Mouse (Mus musculus): ENCODE measurements around the gene Casd1. TPM values are rescaled to one million over a fixed set of nuclear protein-coding genes. Genes with fewer than 3 reads are reported as not detected.

The Casd1 gene
- polyA plus RNA-seq, 1 experiment from 2014 or later: 27.8 TPM

DNA sequence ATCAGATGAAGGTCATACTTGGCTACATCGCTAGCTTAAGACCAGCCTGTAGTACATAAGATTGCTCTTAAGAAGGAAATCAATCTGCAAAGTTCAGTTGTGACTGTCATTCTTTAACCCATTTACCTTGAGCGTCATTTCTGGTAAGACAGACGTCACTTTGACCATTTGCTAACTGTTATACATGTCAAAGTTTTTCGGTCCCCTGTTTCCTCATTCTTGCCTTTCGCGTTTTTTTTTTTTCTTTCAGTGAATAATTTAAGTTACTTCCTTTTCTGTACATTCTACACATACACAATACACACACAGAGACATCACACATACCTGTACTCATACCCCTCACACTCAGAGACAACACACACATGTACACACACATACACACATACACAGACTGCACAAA lies 64.5 kb downstream of the Casd1 start:
- Histone ChIP-seq H3K4me2 (no peak overlapping the region), H3K9ac (no peak overlapping the region), H3K4me3 (no peak overlapping the region), H3K27ac (no peak overlapping the region), H3K4me1 (no peaks in the 10 kb centered on the region), H3K27me3 (no peaks in the 10 kb centered on the region), H3K36me3 (no peaks in the 10 kb centered on the region), H3K9me3 (no peaks in the 10 kb centered on the region)
- 85% methylated on average over 6 of the region's 6 CpGs for WGBS
- no peak for ATAC-seq (ENCODE audit: insufficient number of reproducible peaks, low FRiP score, low TSS enrichment, low read depth)

DNA sequence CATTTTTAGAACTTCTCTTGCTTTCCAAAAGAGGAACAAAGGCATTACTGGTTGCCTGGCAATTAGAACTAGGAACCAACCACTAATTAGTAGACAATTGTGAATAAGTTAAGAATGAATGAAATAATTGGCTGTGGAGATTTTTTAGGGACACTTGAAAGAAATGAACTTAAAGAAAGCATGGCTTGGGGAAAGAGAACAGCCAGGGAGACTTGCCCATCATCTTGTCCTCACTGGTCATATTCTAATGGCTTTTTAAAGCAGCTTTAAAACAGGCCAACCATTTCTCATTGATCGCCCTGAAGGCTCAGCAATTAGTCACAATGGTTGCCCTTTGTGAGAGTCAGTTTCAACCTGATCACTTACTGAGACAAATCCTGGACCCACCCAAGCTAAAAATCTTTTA lies 76.7 kb downstream of the Casd1 start:
- 69% methylated on average over 1 of the region's 1 CpGs for WGBS
- H3K4me2 ChIP-seq: no peak overlapping the region
- no peak for ATAC-seq (ENCODE audit: insufficient number of reproducible peaks, low FRiP score, low TSS enrichment, low read depth)

DNA sequence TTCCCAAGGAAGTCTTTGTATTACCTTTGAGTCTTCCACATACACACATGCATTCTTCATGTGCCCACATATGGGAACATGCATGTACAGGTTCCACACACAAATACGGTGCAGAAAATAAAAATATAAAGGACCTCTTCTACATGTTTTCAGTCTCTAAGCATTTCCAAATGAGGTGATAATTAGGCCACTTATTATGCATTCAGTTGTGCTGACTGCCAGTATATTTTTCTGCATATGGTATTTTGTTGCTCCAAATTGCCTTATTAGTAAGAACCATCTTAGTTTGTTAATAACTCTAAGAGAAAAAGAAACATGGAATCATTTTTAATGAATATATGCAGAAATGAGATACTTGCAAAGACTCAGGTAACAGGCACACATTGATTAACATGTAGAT lies 79.3 kb downstream of the Casd1 start:
- no peak for ATAC-seq (ENCODE audit: insufficient number of reproducible peaks, low FRiP score, low TSS enrichment, low read depth)
- H3K4me3 ChIP-seq: no peak overlapping the region
- H3K27me3 ChIP-seq: no peaks in the 10 kb centered on the region
- no peak overlapping the region for H3K4me2 ChIP-seq
- no peaks in the 10 kb centered on the region for H3K36me3 ChIP-seq
- 75% methylated on average over 1 of the region's 1 CpGs for WGBS
- H3K4me1 ChIP-seq: peaks cover 3% of the 10 kb centered on the region
- no peak overlapping the region for H3K27ac ChIP-seq
- no peaks in the 10 kb centered on the region for H3K9me3 ChIP-seq
- no peak overlapping the region for H3K9ac ChIP-seq

More for the DNA sequence above, 76.7 kb downstream of the Casd1 start:
- Histone ChIP-seq H3K36me3 (no peaks in the 10 kb centered on the region), H3K4me1 (no peaks in the 10 kb centered on the region), H3K4me3 (no peak overlapping the region), H3K27ac (no peak overlapping the region), H3K27me3 (no peaks in the 10 kb centered on the region), H3K9me3 (no peaks in the 10 kb centered on the region), H3K9ac (no peak overlapping the region)

- Histone ChIP-seq H3K4me3 (no peak overlapping the region), H3K36me3 (no peaks in the 10 kb centered on the region), H3K9ac (no peak overlapping the region), H3K4me1 (peaks cover 5% of the 10 kb centered on the region), H3K27me3 (no peaks in the 10 kb centered on the region), H3K4me2 (no peak overlapping the region), H3K27ac (no peak overlapping the region), H3K9me3 (no peaks in the 10 kb centered on the region)
- WGBS: 87% methylated on average over 4 of the region's 4 CpGs
- no peak for ATAC-seq (ENCODE audit: insufficient number of reproducible peaks, low FRiP score, low TSS enrichment, low read depth)
Observed at GRCm38 (mm10) chr6:4680576-4680975, 79.9 kb downstream of the Casd1 start.

DNA sequence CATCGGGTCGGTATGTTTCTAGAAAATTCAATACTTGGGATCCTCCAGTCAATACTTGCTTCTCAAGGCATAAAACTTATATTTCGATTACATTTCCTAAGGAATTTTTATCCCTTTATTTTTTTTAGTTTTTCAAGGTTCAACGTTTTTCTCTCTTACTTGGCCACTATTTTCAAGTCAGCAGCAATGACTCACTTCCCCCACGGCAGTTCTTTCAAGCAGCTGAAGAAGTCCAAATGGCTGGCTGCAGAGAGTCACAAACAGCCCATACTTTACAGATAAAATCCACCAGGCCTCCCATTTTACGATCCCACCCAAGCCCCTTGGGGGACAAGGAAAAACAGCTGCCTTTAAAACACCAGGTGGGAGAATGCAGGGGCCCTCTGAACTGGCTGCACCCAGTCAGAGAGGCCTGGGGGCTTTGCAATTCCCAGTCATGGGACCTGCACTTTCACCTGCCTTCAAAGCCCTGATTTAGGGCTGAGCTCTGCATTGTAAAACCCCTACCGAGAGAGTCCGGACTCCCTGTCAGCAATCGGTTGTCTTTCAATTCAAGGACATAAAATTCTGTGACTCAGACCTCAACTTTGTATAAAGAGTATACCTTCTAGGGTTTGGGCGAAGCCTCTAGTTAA lies 84.2 kb downstream of the Casd1 start:
- H3K27ac ChIP-seq: peak overlapping the region; percentile 11; the same call in 1 of the 2 replicates
- no peak for ATAC-seq (ENCODE audit: insufficient number of reproducible peaks, low FRiP score, low TSS enrichment, low read depth)
- H3K9ac ChIP-seq: no peak overlapping the region
- no peaks in the 10 kb centered on the region for H3K36me3 ChIP-seq
- no peaks in the 10 kb centered on the region for H3K27me3 ChIP-seq
- H3K9me3 ChIP-seq: no peaks in the 10 kb centered on the region
- peaks cover 5% of the 10 kb centered on the region for H3K4me1 ChIP-seq
- no peak overlapping the region for H3K4me3 ChIP-seq
- no peak overlapping the region for H3K4me2 ChIP-seq
- 31% methylated on average over 10 of the region's 10 CpGs for WGBS

DNA sequence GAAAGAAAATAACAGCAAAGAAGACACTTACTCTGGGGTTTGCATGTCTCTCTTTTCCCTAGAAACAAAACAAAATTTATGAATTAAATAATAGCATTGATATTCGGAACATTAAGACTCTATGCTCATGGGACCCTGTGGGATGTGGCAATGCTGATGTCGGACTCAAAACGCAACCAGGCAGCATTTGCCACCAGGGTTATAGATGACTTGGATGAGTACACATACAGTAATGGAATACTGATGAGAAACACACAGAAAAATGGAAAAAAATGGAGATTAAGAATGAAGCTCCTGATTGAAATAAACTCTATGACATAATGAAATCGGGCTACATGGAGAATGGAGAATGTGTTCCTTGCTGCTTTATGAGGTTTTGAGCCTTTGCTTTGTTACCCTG lies 89.8 kb downstream of the Casd1 start:
- ATAC-seq (ENCODE audit: insufficient number of reproducible peaks, low FRiP score, low TSS enrichment, low read depth): no peak
- H3K4me2 ChIP-seq: no peak overlapping the region
- H3K4me1 ChIP-seq: no peaks in the 10 kb centered on the region

More for the DNA sequence above, 89.8 kb downstream of the Casd1 start:
- Histone ChIP-seq H3K9me3 (no peaks in the 10 kb centered on the region), H3K9ac (no peak overlapping the region), H3K27ac (no peak overlapping the region), H3K4me3 (no peak overlapping the region), H3K27me3 (no peaks in the 10 kb centered on the region), H3K36me3 (0 out of 2 replicates have a peak, but pooled peaks cover 2% of the 10 kb centered on the region)
- WGBS: 87% methylated on average over 4 of the region's 4 CpGs

Other genes with a start within 250 kb of the Casd1 start
- gene Col1a2, start 96.0 kb upstream of the Casd1 start, polyA plus RNA-seq (2015; fragmentation: Nextera tagmentation; extraction: Ambion mirVana): 2,665 and 3,005 TPM in 2 replicates
- gene Sgce, start 146.4 kb downstream of the Casd1 start, polyA plus RNA-seq (2015; fragmentation: Nextera tagmentation; extraction: Ambion mirVana): 79.9 and 84.9 TPM in 2 replicates
- 7.0 and 9.1 TPM in 2 replicates for gene Peg10, start 146.5 kb downstream of the Casd1 start, polyA plus RNA-seq (2015; fragmentation: Nextera tagmentation; extraction: Ambion mirVana)